Mouse (Mus musculus) adrenal gland, adult 18-20 months (tissue): ENCODE measurements at regions not wholly inside any gene's neighbourhood (a gene's known extent, or its start where the extent isn't known, plus 50 kb on each side); places are given as distances from the start of the nearest gene placed in this dataset.
A peak's percentile ranks its signal among the peaks of the same experiment; 100 is the strongest.

ENCODE experiments used
- DNase-seq, 2 experiments: peaks; one replicate each; pipeline ENCODE4 v3.0.0; 2021 to 2022; ENCODE audit warnings: low spot score in 2 of 2

GRCm38 (mm10) chr16:78490245-78490644, 86.3 kb downstream of the D16Ertd472e start:
- DNase-seq, result peak in 1 of 2 experiments; percentile 27

GRCm38 (mm10) chr16:78489604-78490003, 86.9 kb downstream of the D16Ertd472e start:
- DNase-seq, result no peak

GRCm38 (mm10) chr16:78486531-78486930, 90.0 kb downstream of the D16Ertd472e start:
- DNase-seq, result no peak

- no peak for DNase-seq
These were observed 92.2 kb downstream of the D16Ertd472e start for GRCm38 (mm10) chr16:78484319-78484718.

GRCm38 (mm10) chr16:78481571-78481970, 94.9 kb downstream of the D16Ertd472e start:
- DNase-seq, result no peak

GRCm38 (mm10) chr16:78481065-78481464, 95.4 kb downstream of the D16Ertd472e start:
- no peak for DNase-seq

GRCm38 (mm10) chr16:78480261-78480660, 96.2 kb downstream of the D16Ertd472e start:
- no peak for DNase-seq

- DNase-seq, result peak in 1 of 2 experiments; percentile 33
These were observed 96.5 kb upstream of the Btg3 start for GRCm38 (mm10) chr16:78473456-78473855.

GRCm38 (mm10) chr16:78459996-78460395, 83.0 kb upstream of the Btg3 start:
- DNase-seq, result peak in 1 of 2 experiments; percentile 29

- no peak for DNase-seq
These were observed 80.7 kb upstream of the Btg3 start for GRCm38 (mm10) chr16:78457731-78458151.

GRCm38 (mm10) chr16:78456345-78456744, 79.4 kb upstream of the Btg3 start:
- DNase-seq, result no peak

GRCm38 (mm10) chr16:78454509-78454908, 77.5 kb upstream of the Btg3 start:
- no peak for DNase-seq

- DNase-seq, result no peak
These were observed 75.3 kb upstream of the Btg3 start for GRCm38 (mm10) chr16:78452303-78452702.

- DNase-seq, result no peak
These were observed 74.8 kb upstream of the Btg3 start for GRCm38 (mm10) chr16:78451750-78452149.

GRCm38 (mm10) chr16:78451251-78451650, 74.3 kb upstream of the Btg3 start:
- peak; percentile 53 to 55 for DNase-seq

- DNase-seq, result no peak
These were observed 72.2 kb upstream of the Btg3 start for GRCm38 (mm10) chr16:78449231-78449630.

- no peak for DNase-seq
These were observed 66.3 kb upstream of the Btg3 start for GRCm38 (mm10) chr16:78443262-78443661.

GRCm38 (mm10) chr16:78442830-78443229, 65.8 kb upstream of the Btg3 start:
- no peak for DNase-seq

GRCm38 (mm10) chr16:78441961-78442360, 65.0 kb upstream of the Btg3 start:
- DNase-seq, result no peak

GRCm38 (mm10) chr16:78435707-78436106, 58.7 kb upstream of the Btg3 start:
- DNase-seq, result no peak

GRCm38 (mm10) chr16:78427470-78428041, 50.6 kb upstream of the Btg3 start:
- DNase-seq, result peak; percentile 15 to 22
